Mouse (Mus musculus): ENCODE results near the gene Tomm40l. TPM values are rescaled to one million over a fixed set of nuclear protein-coding genes. Genes with fewer than 3 reads are reported as not detected.

The Tomm40l gene
- polyA plus RNA-seq, 1 experiment from 2014 or later, result 34.9 TPM

DNA sequence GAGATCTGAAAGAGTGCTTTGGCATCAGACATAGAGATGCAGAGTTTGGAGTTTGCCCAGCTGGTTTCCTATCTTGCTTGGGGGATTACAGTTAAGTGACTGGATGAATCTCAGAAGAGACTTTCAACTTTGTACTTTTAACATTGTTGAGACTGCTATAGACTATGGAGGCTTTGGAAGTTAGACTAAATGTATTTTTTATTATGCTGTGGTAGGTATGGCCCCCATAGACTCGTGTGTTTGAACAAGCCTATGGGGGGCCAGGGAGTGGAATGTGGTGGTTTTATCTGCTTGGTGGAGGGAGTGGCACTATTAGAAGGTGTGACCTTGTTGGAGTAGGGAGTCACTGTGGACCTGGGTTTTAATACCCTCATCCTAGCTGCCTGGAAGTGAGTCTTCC lies 22.8 kb downstream of the Tomm40l start:
- peaks cover 41% of the 10 kb centered on the region for H3K27me3 ChIP-seq
- 31% methylated on average over 1 of the region's 1 CpGs for WGBS
- no peak for ATAC-seq (ENCODE audit: borderline replicate concordance, extremely low read depth, low FRiP score, low TSS enrichment)

DNA sequence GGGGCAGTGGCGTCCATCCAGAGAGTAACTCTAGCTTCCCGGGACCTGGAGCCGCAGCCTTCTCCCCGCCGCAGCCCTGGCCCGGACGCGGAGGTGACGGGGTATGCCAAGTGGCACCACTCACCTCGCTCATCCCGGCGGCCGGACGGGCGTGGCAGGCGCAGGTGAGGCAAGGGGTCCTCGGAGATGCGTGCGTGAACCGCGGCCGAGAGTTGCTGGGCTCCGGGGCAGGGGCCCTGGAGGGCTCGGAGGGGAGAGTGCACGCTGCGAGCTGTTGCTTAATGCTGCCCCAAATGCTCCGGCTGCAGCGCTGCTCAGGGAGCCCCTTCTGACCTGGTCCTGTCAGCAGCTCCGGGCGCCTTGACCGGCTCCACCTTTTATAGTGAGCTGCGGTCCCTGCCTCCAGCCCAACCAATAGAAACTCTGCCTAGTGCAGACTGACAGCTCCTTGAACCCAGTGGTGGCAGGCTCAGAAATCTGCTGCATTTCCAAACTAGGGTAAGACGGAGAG lies 26.4 kb downstream of the Tomm40l start, which contains the start of gene Pcp4l1:
TSS of gene Pcp4l1 (minus strand) at position 382 of the 511 bp plus-strand sequence.
- Histone ChIP-seq H3K36me3 (no peaks in the 10 kb centered on the region), H3K27me3 (peaks cover 71% of the 10 kb centered on the region), H3K4me3 (peak within 1 kb of the TSS; percentile 47), H3K4me2 (peak within 1 kb of the TSS; percentile 78), H3K9ac (0 out of 2 replicates have a peak within 1 kb of the TSS, but pooled peaks have one; percentile 1), H3K27ac (no peak within 1 kb of the TSS), H3K9me3 (no peaks in the 10 kb centered on the region), H3K4me1 (peaks cover 14% of the 10 kb centered on the region)
- peak; percentile 90; the same call in 1 of the 2 replicates for ATAC-seq (ENCODE audit: borderline replicate concordance, extremely low read depth, low FRiP score, low TSS enrichment)
- WGBS, result under 1% methylated on average over 33 of the region's 33 CpGs

More for the DNA sequence above, 22.8 kb downstream of the Tomm40l start:
- H3K4me2 ChIP-seq, result no peak overlapping the region
- no peaks in the 10 kb centered on the region for H3K9me3 ChIP-seq
- no peak overlapping the region for H3K4me3 ChIP-seq
- no peak overlapping the region for H3K27ac ChIP-seq
- peaks cover 9% of the 10 kb centered on the region; the same call in 1 of the 2 replicates for H3K4me1 ChIP-seq
- no peaks in the 10 kb centered on the region for H3K36me3 ChIP-seq
- no peak overlapping the region for H3K9ac ChIP-seq

DNA sequence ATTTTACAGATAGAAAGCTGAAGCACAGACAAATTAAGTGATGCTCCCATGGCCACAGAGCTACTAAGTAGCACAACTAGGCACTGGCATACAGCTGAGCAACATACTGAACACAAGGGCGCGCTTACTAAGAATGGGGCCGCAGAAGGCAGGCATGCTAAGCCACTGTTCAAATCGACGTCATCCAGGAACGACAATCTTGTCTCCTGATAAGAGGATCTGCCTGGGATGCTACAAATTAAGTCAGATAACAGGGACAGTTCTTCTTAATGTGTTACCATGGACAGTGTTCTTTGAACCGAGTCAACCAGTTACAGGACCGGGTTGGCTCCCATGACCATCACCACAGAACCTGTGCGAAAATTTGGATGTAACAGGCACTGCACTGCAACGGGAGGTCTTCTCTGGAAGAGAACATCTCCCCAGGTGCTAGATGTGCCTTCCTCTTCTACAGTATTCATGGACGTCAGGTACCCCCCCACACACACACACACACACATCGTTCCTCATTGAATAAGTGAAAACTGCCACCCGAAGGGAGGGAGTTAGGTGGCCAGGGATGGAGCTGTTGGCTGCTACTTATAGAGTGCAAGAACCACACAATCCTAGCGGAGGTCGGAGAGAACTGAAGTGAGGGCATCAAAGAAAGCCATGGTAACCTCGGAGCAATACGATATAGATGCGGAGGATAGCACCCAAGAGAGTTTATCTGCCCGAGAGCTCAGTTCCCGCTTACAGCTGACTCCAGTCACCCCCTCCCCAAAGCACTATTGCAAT lies 27.1 kb downstream of the Tomm40l start:
- Histone ChIP-seq H3K4me3 (peak overlapping the region; percentile 47), H3K4me2 (peak overlapping the region; percentile 78), H3K9ac (no peak overlapping the region), H3K27me3 (peaks cover 71% of the 10 kb centered on the region), H3K4me1 (peaks cover 14% of the 10 kb centered on the region), H3K27ac (no peak overlapping the region), H3K36me3 (no peaks in the 10 kb centered on the region), H3K9me3 (no peaks in the 10 kb centered on the region)
- 0 out of 2 replicates have a peak, but pooled peaks have one; percentile 52 for ATAC-seq (ENCODE audit: borderline replicate concordance, extremely low read depth, low FRiP score, low TSS enrichment)
- 9% methylated on average over 20 of the region's 20 CpGs for WGBS

DNA sequence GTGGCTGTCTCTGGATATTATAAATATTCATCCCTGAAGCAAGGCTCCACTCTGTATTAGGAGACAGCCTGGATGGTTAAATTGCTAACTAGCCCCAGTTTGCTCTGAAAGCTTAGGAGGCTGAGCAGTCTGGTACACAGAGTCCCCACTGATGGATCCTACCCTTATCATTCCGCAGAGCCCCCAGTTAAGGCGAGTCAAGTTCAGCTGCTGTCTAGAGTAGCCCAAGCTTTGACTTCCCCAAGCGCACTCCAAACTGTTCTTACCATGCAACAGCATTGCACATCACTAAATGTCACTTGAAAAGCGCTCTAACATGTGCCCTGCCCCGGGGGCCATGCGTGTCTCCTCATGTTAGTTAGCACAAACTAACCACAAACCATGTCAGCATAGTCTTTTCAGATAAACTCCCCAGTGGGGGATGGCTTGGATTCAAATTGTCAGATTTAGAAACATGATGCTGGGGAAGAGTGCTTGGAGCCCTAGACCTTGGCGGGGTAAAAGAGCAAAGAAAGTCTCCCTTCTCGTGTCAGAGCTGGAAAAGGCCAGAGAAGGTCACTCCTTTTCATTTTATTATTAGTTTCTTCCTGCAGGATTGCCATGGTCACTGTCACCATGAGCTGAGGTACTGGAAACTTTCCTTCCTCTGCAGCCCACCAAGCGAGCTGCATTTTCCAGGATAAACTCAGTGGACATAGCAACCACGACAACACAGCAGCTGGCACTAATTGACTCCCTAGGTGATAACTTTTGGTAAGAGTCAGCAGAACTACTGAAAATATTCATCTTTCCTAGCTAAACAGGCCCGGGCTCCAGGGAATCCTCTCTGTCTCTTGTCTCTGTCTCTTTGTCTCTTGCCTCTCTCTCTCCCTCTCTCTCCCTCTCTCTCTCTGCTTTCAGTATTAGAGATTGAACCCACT lies 28.1 kb downstream of the Tomm40l start:
- H3K4me3 ChIP-seq, result no peak overlapping the region
- no peak overlapping the region for H3K27ac ChIP-seq
- H3K4me1 ChIP-seq, result peaks cover 20% of the 10 kb centered on the region
- H3K27me3 ChIP-seq, result peaks cover 71% of the 10 kb centered on the region
- no peaks in the 10 kb centered on the region for H3K36me3 ChIP-seq
- no peak overlapping the region for H3K4me2 ChIP-seq
- 32% methylated on average over 11 of the region's 11 CpGs for WGBS
- H3K9me3 ChIP-seq, result no peaks in the 10 kb centered on the region
- H3K9ac ChIP-seq, result no peak overlapping the region
- ATAC-seq (ENCODE audit: borderline replicate concordance, extremely low read depth, low FRiP score, low TSS enrichment), result no peak

DNA sequence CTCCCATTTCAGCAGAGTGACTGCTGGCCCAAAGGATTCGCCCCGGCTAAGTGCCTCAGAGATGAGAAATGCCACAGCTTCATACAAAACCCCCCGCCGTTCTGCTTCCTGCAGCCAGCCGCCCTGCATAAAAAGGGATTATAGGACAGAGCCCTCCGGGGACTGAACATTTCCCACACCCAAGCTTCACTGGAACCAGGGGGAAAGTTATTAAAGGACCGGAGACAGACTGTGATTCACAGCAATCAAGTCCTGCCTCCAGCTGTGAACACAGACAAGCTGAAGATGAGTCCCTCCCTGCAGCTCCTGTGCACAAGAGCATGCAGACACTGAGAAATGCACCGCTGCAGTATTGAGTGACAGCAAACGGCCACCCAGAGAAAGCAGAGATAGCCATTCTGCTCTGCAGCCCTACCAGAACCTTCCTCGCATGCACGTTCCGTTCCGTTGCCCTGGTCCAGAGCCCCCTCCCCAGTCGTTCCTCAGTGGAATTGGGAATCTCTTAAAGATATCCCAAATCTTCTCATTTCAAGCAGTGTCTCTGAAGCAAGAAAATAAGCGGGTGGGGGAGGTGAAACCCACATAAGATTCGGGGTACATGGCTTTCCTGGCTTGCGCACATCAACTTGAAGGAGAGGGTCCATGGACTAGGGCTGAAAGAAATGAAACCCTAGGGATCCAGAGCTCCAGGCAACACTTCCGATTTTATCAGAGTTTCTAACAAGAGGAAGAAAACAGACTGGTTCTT lies 29.0 kb downstream of the Tomm40l start:
- Histone ChIP-seq H3K27me3 (peaks cover 65% of the 10 kb centered on the region), H3K4me3 (peak overlapping the region; percentile 0; the same call in 1 of the 2 replicates), H3K9ac (no peak overlapping the region), H3K4me2 (peak overlapping the region; percentile 33), H3K36me3 (no peaks in the 10 kb centered on the region), H3K9me3 (no peaks in the 10 kb centered on the region), H3K27ac (no peak overlapping the region), H3K4me1 (peaks cover 24% of the 10 kb centered on the region)
- WGBS, result 9% methylated on average over 18 of the region's 18 CpGs
- no peak for ATAC-seq (ENCODE audit: borderline replicate concordance, extremely low read depth, low FRiP score, low TSS enrichment)

DNA sequence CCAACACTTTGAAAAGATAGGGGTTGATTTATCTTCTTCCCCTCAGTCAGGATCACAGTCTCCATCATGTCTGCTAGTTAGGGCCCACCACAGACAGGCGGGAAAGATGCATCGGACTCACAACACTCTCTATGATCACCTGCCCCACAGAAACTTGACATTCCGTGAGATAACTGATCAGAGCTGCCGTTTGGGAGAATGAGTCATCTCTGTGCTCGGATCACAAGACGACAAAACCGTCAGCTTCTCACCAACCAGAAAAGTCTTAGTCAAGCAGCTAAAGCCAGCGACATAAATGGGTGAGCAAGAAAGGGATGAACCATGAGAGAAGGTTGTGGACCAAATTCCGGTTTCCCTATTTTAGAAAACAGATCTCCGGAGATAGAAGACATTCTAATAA lies 30.0 kb downstream of the Tomm40l start:
- no peak for ATAC-seq (ENCODE audit: borderline replicate concordance, extremely low read depth, low FRiP score, low TSS enrichment)
- H3K4me1 ChIP-seq, result peaks cover 24% of the 10 kb centered on the region
- no peak overlapping the region for H3K27ac ChIP-seq
- H3K9ac ChIP-seq, result no peak overlapping the region
- 49% methylated on average over 10 of the region's 10 CpGs for WGBS
- H3K36me3 ChIP-seq, result no peaks in the 10 kb centered on the region
- H3K4me2 ChIP-seq, result no peak overlapping the region
- no peak overlapping the region for H3K4me3 ChIP-seq
- H3K27me3 ChIP-seq, result peaks cover 58% of the 10 kb centered on the region
- no peaks in the 10 kb centered on the region for H3K9me3 ChIP-seq

DNA sequence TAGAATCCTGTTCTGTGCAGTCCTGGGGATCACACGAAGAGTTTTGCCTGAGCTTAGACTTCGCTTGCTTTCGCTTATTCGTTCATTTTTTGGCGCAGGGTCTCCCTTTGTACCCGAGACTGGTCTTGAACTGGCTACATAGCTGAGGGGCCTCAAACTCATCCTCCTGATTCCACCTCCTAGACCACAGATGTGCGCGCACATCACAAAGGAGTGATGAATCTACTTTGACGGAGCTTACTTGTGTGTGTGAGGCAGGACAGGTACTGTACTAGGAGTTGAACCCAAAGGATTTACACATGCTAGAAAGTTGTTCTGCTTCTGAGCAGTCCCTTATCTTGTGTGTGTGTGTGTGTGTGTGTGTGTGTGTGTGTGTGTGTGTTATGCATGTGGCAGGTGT lies 31.5 kb downstream of the Tomm40l start:
- peaks cover 43% of the 10 kb centered on the region for H3K27me3 ChIP-seq
- peaks cover 19% of the 10 kb centered on the region for H3K4me1 ChIP-seq
- WGBS, result 94% methylated on average over 9 of the region's 9 CpGs
- no peak overlapping the region for H3K9ac ChIP-seq
- no peak for ATAC-seq (ENCODE audit: borderline replicate concordance, extremely low read depth, low FRiP score, low TSS enrichment)
- no peak overlapping the region for H3K4me3 ChIP-seq
- no peak overlapping the region for H3K4me2 ChIP-seq
- no peak overlapping the region for H3K27ac ChIP-seq
- H3K36me3 ChIP-seq, result no peaks in the 10 kb centered on the region
- no peaks in the 10 kb centered on the region for H3K9me3 ChIP-seq

DNA sequence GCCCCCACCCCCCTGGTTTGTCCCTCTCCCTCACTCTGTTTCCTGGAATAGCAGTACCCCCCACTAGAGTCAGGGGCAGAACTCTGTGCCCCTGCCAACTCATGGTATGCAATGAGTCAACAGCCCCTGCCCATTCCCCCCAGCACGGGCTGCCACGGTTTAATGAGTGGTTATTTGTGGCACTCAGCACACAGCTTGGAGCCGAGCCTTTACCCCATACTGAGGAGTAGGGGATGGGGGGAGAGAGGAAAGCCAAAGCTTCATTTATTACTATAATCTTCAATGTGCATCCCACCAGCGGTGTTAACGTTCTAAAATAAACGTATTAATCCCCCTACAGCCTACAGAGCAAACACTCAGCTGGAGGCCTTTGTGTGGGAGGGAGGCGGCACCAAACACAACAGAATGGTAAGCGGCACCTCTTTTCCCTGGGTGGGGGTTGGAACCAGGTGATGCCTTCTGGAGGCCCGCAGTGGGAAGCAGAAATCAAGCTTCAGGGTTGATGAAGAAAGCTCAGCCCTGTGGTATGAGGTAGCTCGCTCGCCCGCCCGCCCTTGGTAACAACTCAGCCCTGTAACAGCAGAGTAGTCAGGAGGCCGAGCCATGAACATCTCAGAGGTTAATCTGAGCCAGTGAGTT lies 32.7 kb downstream of the Tomm40l start:
- peak overlapping the region; percentile 19; the same call in 1 of the 2 replicates for H3K4me2 ChIP-seq
- H3K4me3 ChIP-seq, result no peak overlapping the region
- H3K4me1 ChIP-seq, result peaks cover 15% of the 10 kb centered on the region
- H3K9ac ChIP-seq, result no peak overlapping the region
- 38% methylated on average over 14 of the region's 14 CpGs for WGBS
- no peaks in the 10 kb centered on the region for H3K36me3 ChIP-seq
- H3K27me3 ChIP-seq, result peaks cover 31% of the 10 kb centered on the region
- peak overlapping the region; percentile 35 for H3K27ac ChIP-seq
- H3K9me3 ChIP-seq, result no peaks in the 10 kb centered on the region
- ATAC-seq (ENCODE audit: borderline replicate concordance, extremely low read depth, low FRiP score, low TSS enrichment), result peak; percentile 62

DNA sequence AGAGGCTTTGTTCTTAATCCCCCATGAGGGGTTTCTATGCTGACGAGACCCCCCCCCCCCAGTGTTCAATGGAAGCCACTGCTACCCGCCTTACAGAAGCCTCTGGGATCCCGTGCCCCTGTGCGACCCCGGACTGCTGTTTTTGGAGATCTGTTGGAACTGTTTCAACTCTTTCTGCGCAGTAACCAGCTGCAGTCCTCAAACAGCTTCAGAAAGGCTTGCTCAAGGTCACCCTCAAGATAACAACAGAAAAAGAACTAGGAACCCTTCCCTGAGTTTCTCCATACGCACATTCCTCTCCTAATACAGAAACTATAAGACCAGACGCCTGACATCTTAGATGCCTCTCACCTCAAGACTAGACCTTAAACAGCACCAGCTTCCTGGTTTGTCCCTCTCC lies 33.3 kb downstream of the Tomm40l start:
- ATAC-seq (ENCODE audit: borderline replicate concordance, extremely low read depth, low FRiP score, low TSS enrichment), result peak; percentile 16; the same call in 1 of the 2 replicates
- 4% methylated on average over 8 of the region's 8 CpGs for WGBS
- H3K27me3 ChIP-seq, result peaks cover 25% of the 10 kb centered on the region
- no peaks in the 10 kb centered on the region for H3K9me3 ChIP-seq
- no peaks in the 10 kb centered on the region for H3K36me3 ChIP-seq
- no peak overlapping the region for H3K9ac ChIP-seq
- H3K27ac ChIP-seq, result peak overlapping the region; percentile 35
- H3K4me3 ChIP-seq, result no peak overlapping the region
- peaks cover 15% of the 10 kb centered on the region for H3K4me1 ChIP-seq
- H3K4me2 ChIP-seq, result peak overlapping the region; percentile 19; the same call in 1 of the 2 replicates

DNA sequence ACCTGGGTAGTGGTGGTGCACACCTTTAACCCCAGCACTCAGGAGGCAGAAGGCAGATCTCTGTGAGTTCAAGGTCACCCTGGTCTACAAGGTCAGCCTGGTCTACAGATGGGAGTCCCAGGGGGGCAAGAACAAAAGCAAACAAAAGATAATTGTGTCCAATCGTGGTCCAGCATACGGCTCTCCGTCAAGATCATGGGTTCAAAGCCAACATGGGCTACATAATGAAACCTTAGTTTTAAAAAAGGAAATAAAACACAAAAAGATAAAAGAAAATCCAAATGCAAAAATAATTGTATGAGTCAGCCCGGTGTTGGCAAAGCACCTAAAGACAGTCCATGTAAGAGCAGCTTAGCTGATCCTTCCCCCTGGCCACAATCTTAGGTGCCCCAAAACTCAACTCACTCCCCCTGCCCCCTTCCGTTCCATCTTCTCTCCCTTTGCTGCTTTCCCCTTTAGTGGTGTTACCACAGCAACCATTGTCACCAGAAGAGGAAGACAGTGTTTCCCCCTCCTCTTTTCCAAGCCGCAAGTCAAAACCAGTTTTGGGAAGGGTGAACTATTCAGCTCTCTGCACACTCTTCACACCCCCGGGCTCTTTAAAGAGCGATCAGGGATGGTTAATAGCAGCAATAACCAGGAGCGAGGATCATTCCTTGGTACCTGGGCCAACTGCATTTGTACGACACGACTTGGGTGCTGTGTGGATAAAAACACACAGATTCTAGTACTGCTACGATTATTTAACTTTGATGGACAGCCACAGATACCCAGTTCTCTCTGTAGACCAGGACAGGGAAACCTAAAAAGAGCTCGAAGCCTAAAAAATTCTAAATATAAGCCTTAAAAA lies 34.2 kb downstream of the Tomm40l start:
- 72% methylated on average over 13 of the region's 13 CpGs for WGBS
- Histone ChIP-seq H3K36me3 (no peaks in the 10 kb centered on the region), H3K27me3 (peaks cover 16% of the 10 kb centered on the region), H3K4me3 (no peak overlapping the region), H3K9me3 (no peaks in the 10 kb centered on the region), H3K4me1 (peaks cover 14% of the 10 kb centered on the region), H3K27ac (no peak overlapping the region), H3K9ac (no peak overlapping the region), H3K4me2 (no peak overlapping the region)
- ATAC-seq (ENCODE audit: borderline replicate concordance, extremely low read depth, low FRiP score, low TSS enrichment), result no peak

Data from lung, embryonic 15.5 days (tissue).